Mouse (Mus musculus) bone marrow, adult 2 months (tissue): ENCODE data around the gene Dnm2.

Experiments
- CTCF ChIP-seq: fragments of 200-500 bp; IDR thresholded peaks from 2 replicates; pipeline ENCODE4 v1.5.1; 2011; ENCODE audit warnings: low read length, control low read depth; ENCODE audit not compliant: control insufficient read depth, insufficient read depth
- POLR2A ChIP-seq: fragments of 200-500 bp; IDR thresholded peaks from 2 replicates; pipeline ENCODE4 v1.6.1; 2011; ENCODE audit warnings: low read depth, mild to moderate bottlenecking, control low read depth, low read length, borderline replicate concordance; ENCODE audit not compliant: control insufficient read depth

DNA sequence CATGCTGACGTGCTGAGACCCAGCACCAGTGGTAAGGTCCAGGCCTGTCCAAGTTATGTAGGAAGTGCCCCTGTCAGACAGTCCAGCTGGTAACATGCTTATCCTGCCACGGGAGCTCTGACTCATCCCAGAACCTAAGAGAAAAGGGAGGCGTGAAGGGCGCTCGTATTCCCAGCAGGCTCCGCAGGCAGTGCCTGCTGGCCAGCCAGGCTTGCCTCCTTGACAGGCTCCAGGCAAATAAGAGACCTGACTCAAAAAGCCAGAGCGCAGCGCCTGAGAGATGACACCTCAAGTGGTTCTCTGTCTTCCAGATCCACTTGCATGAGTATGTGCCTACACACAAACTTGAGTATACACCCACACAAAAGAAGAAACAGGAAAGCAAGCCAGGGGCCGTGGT, 70.0 kb downstream of the Dnm2 start:
- TF ChIP-seq POLR2A (no peak), CTCF (no peak)
